Mouse (Mus musculus) mouse embryonic stem cell (cell line): ENCODE results near the gene Zbed5.
"Not testable (repeated sequence)": the region's sequence is repeated elsewhere in the genome, so short reads cannot be mapped to it uniquely, and the experiment has no call there.

Experiments used
- in situ Hi-C, 2 experiments: fragments of 300-500 bp; cut with MboI; formaldehyde crosslinking; loops; 1 replicate in 1 of 2; 3 replicates in 1 of 2; pipeline ENCODE4 v1.14.3; 2019 to 2020; ENCODE audit warnings: low sequenced_read_pairs in 2 of 2, low pct_unique_long_range_greater_than_20kb in 1 of 2, mixed read lengths in 1 of 2; ENCODE audit not compliant: unreplicated experiment in 1 of 2

Zbed5 gene

DNA sequence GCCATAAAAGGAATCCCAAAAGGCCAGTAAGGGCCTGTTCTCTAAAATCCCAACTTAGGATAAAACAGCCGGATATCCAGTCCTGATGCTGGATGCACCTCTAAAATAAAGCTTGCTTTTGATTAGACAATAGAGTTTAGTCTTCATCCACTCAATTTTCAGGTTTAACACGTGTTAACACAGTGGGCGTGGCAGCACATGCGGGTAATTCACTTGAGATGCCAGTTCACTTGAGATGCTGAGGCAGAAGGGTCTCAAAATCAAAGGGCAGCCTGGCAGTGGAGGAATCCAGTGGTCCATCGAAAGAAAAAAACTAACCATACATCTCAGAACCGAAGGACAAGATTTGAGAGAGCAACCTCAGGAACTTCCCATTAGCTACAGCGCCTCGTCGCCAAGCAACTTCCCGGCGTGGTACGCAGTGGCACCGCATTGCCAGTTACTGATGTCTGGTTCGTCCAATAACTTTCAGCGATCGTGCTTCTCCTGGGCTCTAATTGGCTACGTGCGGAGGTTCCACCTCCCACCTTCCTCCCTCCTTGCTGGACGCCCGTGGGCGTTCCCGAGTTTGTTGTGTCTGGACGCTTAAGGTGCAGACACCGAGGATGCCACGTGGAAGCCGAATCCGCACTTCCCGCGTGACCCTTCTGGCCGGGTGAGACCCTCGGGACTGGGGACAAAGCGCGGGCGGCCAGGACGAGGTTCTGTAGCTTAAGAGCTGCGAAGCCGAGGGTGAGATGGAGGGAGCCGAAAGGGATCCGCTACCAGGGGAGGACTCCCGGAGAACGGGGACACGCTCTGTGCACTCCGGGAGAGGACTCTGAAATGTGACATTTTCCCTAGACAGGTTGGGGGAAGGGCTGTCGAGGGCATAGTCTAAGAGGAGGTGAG lies at the start of gene Zbed5:
Gene Zbed5 (plus strand): TSS at position 526 of the 891 bp plus-strand sequence.
- in situ Hi-C loops = no loop called here

DNA sequence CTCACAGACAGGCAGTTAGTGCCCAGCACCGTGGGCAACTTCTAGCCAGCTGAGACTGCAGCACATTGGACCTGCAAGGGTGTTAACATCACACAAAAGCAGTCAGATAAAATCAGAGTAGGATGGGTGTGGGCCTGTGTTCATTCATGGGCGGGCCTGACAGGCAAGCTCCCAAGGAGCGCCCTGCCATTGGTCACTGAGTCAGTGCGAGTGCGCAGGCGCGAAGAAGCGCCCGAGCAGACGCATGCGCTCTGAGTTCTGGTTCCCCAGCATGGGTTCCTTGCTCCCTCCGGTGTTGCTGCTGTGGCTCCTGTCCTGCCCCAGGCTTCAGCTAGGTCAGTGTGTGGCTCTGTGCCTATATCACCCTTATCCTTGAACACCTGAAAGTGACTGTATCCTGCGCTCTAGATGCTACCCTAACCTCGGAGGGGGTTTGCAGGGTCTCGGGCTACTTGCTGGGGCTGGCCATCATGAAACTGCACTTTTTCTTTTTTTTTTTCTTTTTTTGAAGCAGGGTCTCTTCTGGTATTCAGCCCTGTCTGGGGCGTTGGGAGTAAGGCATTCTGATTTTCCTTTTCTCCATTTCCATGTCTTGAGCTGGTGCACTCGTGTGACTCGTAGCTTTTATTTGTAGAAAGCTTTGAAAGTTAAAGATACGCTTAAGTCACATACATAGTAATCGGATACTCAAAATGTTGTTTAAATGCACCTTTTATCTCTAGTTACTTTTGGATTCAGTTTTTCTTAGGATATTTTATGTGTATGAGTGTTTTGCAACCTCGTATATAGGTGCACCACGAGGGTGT lies 48.6 kb upstream of the Zbed5 start, which contains the start of gene Sumf2:
Gene Sumf2 (plus strand): TSS at position 235 of the 806 bp plus-strand sequence.
- in situ Hi-C loops = no loop called here

DNA sequence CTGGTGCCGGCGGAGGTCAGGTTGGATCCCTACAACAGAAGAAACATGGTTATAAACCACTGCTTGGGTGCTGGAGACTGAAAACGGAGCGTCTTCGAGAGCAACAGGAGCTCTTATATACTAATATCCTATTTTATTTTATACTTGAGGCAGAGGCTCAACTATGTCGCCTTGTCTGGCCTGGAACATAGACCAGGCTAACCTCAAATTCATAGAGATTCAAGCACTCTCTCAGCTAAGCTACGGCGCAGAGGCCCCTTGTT lies 48.0 kb upstream of the Zbed5 start:
- in situ Hi-C loops = no loop called here

DNA sequence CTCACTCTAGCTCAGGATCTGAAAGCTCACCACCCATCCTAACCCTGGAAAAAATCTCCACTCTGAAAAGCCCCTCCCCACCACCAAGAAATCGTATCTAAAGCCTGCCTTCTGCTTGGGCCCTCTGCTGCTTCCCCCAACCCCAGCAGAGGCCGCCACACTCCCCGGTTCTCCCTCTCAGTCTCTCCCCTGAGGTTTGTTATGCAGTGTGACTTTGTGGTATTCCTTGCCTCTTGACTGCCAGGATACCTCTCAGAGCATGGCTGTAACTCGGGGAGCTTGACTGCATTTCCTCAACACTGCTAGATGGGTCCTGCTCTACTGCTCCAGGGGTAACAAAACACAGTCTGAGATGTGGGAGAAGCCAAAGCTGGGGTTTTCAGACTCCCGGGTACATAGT lies 40.4 kb upstream of the Zbed5 start:
- in situ Hi-C loops = no loop called here

DNA sequence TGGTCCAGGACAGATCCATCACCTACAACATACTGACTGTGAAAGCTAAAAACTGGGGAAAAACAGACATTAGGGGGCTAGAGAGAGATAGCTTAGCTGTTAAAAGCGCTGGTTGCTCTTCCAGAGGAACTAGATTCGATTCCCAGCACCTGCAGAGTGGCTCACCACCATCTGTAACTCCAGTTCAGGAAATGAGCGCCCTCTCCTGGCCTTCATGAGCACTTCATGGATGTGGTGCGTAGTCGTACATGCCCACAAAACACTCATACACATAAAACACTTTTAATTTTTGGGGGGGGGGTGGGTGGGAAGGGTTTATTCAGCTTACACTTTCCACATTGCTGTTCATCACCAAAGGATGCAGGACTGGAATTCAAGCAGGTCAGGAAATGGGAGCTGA lies 39.1 kb upstream of the Zbed5 start:
- in situ Hi-C loops = no loop called here

DNA sequence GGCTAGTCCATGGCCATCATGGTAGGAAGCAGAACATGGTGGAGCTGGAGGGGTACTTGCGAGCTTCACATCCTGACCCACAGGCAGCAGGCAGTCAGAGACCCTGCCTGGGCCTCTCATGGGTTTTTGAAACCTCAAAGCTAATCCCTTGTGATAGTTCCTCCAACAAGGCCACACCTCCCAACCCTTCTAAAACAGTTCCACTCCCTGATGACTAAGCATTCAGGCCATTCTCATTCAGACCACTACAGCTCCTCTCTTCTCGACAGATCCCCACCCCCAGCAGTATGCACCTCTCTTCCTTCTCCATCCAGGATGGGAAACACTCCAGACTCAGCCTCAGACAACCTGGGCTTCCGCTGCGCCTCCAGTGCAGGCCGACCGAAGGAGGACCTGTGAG lies 33.2 kb upstream of the Zbed5 start:
- in situ Hi-C loops = no loop called here

DNA sequence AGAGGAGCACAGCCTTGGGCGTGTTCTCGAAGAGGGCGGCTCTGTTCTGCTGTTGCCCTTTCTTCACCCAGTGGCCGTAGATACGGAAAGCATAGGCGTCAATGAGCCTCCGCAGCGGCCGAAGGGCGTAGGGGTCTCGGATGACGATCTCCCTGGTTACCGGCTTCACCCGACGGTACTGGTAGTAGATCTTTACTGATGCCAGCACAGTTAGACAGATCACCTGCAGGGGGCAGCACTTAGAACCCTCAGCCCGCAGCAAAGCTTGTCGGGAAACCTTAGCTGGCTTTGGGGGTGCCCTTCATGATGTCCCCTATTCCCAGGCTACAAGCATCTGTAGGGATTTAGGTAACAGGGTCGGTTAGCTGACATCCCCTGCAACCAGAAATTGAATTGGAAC lies 31.1 kb upstream of the Zbed5 start:
- in situ Hi-C loops = no loop called here

DNA sequence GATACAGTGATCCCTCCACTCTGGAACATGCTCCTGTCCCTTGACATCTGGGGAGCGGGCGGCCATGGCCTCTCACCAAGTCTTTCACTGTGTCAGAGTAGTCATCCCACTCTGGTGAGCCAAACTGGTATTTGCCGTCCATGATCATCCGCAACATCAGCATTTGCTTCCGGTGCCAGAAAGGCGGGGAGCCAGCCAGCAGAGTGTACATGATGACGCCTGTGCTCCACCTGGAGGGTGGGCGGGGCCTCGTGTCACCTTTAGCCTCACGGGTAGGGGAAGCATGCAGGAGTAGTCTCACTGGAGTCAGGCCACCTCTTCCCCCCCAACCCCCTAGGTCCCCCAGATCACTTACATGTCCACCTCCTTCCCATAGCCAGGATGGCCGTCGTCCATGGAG lies 29.7 kb upstream of the Zbed5 start:
- in situ Hi-C loops = no loop called here

DNA sequence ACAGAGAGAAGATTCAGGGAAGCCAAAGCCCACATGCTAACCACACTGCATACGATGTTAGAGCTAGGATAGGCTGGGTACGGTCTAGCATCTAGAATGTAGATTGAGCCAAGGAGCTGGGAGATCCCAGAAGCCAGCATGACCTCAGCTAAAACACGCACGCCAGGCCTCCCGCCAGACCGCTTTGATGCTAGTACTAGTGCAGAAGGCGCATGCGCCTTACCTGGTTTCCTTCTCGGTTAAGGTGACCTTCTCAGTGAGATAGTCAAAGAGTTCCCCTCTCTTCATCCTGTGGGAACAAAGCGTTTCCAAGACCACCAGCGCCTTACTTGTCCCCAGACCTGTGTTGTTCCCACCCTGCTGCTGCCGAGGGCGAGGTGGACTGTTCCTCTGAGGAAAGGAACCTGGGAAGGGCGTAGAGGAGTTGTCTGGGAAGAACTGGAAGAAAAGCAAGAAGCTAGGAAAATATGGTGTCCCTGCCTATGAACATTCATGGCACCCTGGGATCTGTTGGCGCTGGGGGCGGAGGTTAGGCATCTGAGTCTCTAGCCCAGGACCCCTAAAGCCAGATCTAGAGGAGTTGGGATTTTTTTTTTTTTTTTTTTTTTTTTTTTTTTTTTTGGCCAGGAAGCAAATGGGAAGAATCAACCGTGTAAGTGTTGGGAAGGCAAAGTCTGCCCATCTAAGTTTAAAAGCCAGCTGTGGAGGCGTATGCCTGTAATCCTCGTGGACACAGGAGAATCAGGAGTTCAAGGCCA lies 26.1 kb upstream of the Zbed5 start:
- in situ Hi-C loops = no loop called here

DNA sequence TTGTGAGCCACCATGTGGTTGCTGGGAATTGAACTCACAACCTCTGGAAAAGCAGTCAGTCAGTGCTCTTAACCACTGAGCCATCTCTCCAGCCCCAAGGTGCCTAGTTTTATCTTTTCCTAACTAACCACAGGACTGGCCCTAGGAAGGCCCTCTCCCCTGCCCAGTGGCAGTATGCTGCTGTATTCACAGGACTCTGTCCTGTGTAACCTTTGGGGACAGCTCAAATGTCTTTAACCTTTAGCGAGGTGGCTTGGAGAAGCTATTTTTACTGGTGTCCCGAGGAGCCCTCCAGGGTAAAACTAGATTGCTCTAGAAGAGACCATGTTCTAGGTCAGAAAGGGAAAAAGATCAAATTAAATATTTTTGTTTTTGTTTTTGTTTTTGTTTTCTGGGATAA lies 24.3 kb upstream of the Zbed5 start:
- in situ Hi-C loops = no loop called here

DNA sequence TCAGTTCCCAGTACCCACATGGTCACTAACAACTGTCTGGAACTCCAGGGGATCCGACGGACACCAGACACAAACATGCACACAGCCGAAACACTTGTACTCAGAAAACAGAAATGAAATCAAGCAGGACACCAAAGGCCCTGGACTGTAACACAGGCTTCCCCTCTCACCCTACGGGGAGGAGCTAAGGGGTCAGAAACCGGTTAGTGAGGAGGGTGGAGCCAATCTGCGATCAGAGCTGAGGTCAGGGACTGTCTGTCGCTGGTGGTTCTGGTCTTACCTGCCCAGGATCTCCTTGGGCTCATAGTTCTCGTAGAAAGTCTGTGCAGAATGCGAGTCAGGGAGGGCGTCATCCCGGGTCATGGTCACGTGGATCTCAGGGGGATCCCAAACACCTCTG lies 21.6 kb upstream of the Zbed5 start:
- in situ Hi-C loops = no loop called here

DNA sequence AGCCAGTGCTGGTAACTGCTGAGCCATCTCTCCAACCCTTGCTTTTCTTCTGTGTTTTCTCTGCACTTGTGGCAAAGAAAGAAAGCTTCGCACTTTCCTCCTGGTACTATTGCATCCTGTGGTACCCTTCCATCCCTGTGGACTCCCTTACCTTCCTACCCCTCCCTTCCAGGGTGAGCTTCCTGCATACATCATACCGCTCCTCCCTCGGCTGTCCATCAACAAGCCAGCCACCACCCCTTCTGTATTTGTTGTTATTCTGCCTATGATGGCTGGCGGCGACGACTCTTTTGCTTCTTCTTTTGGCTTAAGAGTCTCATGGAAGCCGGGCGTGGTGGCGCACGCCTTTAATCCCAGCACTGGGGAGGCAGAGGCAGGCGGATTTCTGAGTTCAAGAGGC lies 20.4 kb upstream of the Zbed5 start:
- in situ Hi-C loops = no loop called here

DNA sequence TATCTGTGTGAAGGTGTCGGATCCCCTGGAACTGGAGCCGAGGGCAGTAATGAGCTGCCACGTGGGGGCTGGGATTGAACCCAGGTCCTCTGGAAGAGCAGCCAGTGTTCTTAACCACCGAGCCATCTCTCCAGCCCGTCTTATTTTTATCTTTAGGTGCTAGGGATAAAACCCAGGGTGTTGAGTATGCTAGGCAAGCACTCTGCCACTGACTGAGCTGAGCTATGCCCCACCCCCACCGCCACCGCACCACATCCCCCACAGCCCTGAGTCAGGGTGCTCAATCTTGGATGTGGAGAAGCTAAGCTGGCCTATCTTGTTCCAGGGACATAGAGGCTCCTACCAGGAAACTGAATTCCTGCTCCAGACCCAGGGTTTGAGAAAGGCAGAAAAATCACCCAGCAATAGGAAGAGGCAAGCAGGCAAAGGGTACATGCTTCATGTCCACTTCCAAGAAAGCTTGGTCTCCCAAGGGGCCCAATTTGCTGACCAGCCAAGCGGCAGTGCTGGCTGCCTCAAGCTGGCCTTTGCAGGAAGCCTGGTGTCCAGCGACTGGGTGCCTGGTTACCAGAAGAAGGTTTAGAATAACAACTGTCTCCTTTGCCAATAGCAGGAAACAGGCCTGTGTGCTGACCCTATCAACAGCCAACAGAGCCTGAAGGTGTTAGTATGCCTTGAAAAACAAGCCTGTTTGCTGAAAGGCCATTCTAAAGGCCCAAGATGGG lies 17.6 kb upstream of the Zbed5 start:
- in situ Hi-C loops = no loop called here

DNA sequence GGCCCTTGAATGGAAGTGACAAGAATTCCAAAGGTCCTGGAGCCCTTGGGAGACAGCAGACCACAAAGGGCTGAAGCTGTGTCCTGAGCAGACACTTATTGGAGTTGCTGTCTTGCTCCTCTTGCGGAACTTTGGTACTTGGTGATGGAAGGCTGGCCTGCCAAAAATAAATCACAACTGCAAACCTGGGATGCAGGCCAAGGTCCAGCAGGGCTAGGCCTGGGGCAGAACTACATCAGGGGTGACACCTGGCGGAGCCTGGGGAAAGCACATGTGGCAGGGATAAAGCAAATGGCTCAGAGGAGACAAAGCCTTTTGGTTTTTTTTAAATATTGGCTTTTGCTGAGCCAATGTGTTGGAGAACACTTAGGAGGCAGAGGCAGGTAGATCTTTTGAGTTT lies 16.6 kb upstream of the Zbed5 start:
- in situ Hi-C loops = no loop called here

DNA sequence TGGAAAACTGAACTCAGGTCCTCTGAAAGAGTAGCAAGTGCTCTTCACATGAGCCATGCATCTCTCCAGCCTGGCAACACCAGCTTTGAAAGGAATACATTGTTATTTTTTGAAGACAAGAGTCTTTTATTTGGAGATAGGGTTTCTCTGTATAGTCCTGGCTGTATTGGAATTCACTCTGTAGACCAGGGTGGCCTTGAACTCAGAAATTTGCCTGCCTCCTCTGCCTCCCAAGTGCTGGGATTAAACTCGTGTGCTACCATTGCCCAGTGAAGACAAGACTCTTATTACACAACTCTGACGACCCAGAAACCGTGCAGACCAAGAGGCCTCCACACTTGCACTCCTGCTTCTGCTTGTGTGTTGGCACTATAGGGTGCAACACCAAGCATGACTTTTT lies 15.6 kb upstream of the Zbed5 start:
- in situ Hi-C loops = no loop called here

DNA sequence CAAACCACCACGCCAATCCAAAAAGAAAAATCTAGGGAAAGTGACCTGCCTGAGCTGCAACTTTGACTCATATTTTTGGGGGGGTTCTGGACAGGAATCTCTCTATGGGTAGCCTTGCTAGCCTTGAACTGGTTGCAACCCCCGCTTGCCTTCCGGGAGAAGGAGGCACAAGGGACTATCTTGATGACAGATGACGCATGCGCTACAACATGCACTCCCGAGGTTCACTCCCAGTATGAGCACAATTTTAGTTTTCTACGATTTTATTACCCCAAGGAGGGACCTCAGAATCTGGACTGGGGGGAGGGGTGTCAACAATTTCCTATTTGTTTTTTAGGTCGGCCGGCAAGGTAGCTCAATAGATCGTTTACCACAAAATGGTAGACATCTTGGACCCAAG lies 9.3 kb upstream of the Zbed5 start:
- in situ Hi-C loops = no loop called here

DNA sequence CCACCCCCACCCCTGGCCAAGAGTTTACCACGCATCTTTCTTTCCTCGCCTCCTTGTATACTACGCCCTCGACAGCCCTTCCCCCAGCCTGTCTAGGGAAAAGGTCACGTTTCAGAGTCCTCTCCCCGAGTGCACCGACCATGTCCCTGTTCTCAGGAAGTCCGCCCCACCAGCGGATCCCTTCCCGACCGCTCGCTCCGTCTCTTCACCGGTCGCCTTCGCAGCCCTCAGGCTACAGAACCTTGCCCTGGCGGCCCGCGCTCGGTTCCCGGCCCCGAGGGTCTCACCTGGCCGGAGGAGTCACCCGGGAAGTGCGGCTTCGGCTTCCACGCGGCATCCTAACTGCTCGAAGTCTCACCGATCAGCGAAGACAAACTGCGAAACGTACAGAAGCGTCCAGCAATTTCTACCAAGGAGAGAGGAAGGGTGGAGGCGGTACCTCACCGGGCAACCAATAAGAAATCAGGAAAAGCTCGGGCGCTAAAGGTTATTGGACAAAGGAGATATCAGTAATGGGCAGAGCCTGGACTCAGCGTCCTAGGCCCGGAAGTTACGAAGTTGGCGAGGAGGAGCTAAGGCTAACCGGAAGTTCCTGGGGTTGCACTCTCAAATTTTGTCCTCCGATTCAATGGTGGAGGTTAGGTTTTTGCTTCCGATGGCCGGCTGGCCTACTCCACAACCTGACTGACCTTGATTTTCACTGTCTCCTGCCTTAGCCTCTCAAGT lies 8.4 kb upstream of the Zbed5 start, which contains the start of gene Chchd2:
Gene Chchd2 (minus strand): TSS at position 560 of the 726 bp plus-strand sequence.
- in situ Hi-C loops = no loop called here

DNA sequence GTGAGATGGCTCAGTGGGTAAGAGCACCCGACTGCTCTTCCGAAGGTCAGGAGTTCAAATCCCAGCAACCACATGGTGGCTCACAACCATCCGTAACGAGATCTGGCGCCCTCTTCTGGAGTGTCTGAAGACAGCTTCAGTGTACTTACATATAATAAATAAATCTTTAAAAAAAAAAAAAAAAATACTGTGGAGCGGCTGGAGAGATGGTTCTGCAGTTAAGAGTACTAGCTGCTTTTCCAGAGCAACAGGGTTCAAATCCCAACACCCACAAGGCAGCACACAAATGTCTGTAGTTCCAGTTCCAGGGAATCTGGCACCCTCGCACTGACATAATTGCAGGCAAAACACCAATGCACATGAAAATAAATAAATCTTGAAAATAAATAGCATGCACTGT lies 5.1 kb upstream of the Zbed5 start:
- in situ Hi-C loops = not testable (repeated sequence)
